Mouse (Mus musculus) monocyte, adult 2 months (primary cell): ENCODE results near the gene Zfp622.
A peak's percentile ranks its signal among the peaks of the same experiment; 100 is the strongest.

Experiments used
- DNase-seq, 2 experiments: peaks; one replicate each; pipeline ENCODE4 v3.0.0; 2022; ENCODE audit warnings: low spot score in 2 of 2, low read depth in 1 of 2

The Zfp622 gene

DNA sequence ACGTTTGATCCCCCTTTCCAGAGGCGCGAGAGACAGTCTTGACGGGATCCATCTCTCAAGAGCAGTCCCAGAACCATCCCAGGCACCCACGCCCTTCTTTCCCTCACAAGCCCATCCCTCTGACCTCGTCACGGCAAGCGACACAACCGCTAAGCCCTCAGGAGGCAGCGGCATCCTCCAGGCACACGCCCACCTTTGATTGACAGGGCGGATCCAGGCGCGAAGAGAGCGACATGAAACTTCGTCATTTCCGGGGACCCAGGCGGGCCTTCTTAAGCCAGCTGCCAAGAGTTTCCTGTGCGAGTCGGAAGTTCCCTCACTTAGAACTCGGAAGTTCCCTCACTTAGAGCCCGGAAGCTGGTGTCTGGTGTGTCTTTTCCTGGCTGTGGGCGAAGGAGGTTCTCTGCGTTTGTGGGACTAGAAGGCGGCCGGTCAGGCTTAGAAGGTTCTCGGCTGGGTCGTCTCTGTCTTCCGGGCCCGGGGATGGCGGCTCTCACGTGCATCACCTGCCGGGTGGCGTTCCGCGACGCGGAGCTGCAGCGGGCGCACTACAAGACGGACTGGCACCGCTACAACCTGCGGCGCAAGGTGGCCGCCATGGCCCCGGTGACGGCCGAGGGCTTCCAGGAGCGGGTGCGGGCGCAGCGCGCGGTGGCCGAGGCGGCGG lies at the start of gene Zfp622:
Gene Zfp622 (plus strand): TSS at position 300 of the 667 bp plus-strand sequence.
- peak; percentile 89 for DNase-seq

DNA sequence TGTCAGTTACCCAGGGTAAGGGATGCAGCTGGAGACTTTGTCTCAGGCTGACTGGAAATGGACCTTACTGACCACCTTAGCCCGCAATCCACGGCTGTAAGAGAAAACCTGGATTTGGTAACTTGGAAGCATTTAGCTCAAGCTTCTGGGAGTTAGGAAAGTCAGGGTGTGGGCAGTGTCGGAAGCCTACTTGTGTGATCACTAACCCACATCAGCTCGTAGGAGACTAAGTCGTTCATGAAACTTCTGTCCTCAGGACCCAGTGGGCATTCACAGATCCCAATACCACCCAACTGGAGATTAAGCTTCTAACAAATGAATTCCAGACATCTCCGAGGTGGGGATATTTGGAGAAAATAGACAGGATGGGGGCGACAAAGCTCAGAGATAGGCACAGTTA lies 49.8 kb upstream of the Zfp622 start:
- DNase-seq: no peak

DNA sequence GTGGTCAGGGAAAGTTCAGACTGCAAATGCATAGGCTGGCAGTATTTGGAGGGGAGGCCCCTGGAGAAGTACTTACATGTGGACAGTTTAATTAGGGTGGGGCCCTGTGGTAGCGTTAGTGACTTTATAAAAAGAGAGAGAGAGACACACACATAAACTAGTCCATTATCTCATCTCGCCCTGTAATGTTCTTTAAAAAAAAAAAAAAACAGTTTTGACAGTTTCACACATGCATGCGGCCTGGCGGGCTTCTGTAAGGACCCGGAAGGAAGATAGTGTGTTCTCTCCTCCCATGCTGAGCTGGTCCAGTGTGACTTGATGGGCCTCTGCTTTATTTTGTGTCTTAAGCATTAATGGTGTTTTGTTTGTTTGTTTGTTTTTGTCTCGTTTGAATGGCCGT lies 45.7 kb upstream of the Zfp622 start:
- no peak for DNase-seq

DNA sequence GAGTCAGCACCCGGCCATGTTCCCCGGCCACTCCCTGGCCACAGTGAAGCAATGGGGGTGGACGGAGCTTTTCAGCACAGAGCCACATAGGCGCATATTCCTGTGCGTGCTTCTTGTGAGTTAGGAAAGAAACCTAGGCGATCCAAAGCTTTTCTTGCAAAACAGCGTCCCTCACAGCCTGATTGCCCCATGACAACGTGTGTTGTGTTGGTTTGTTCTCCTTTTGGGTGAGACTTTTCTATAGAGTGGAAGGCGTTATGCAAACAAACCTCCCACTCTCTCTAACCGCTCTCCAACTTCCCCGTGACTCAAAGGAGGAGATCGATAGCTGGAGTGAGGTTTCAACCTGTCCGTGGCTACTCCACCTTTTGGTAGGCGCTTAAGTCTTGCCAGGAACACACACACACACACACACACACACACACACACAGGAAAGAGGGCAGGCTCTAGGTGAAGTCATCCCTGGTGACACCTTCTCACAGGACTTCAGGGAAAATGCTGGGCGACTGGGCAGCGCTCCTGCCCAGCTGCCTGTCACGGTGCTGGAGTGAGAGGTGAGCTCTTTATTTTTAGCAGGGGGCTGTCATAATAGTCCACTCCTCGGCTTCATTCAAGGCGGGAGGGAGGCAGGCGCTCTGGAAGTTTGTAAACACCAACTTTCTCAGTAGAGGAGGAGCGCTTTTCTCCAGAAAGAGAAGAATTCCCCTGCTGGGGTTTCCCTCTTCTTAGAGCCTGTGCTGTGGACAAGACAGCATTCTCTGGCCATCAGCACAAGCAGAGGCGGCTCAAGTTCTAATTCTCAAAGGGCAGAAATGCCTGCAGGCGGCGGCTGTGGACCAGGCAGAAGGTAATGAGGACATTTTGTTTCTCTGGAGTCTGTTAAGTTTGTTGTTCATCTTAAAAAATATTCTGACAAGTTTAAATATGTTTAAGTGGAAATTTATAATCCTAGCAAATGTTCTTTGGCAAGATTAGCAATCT lies 43.5 kb upstream of the Zfp622 start:
- peak; percentile 50 to 58 for DNase-seq

DNA sequence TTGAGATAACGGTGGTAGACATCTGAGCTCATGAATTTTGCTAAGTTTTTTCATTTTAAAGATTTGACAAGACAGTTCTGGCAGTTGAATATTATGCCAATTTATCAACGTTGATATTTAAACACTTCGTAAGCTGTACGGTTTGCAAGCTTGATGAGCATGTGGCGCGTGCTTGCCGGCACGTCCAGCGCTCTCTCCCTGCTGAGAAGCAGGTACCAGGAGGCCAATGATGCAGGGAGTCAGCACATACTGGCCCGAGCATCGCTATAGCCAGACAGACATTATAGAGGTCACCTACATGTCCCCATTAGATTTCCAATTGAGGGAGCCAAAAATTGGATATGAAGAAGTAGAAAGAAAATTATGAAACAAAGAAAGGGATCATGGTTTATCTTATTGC lies 42.7 kb upstream of the Zfp622 start:
- no peak for DNase-seq

DNA sequence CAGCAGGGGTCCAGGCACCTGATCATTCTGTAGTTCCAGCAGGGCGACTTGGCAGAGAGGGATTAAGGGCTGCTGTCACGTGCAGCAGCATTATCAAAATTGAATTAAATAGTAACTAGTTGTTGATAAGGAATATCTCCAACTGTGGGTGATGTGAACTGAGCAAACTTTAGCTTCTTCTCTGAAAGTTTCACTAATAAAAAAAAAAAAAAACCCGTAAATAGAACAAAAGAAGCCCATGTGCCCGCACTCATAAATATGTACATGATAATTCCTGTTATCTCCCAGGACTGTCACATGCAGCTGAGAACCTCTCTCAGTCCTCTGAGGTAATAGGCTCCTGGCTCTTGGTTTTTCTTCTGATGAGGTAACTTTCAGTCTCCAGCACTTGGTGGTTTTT lies 41.8 kb upstream of the Zfp622 start:
- no peak for DNase-seq

DNA sequence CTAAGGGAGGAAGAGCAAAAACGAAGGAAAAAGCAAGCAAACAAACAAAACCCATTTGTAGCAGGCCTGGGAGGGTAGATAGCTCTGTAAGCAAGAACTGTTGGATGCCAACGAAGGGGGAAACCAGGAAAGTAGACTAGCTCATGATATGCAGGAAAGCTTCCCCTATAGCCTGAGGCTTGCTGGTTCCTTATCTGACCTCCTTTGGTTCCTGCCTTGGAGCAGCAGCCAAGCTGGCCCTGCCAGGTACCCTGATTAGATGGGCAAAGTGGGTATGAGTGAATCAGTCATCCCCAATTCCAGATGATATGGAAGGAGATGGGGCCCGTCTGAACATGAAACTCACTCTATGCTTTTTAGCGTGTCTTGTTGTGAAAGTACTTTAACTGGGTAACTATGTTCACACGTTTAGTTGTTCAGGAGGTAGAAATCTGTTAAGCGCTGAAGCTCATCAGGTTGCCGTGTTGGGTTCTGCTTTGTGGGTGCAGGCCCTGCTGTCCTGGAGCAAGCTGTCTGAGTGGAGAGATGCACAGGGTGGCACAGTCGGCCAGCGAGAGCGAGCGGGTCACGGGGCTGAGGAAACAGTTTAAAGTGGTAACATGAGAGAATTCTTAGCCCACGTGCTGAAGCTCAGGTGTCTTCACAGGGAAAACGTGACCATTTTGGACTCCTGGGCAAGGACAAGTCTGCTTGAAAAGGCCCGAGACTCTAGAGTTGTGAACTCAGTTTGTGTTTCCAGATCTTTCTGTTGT lies 40.6 kb upstream of the Zfp622 start:
- no peak for DNase-seq

DNA sequence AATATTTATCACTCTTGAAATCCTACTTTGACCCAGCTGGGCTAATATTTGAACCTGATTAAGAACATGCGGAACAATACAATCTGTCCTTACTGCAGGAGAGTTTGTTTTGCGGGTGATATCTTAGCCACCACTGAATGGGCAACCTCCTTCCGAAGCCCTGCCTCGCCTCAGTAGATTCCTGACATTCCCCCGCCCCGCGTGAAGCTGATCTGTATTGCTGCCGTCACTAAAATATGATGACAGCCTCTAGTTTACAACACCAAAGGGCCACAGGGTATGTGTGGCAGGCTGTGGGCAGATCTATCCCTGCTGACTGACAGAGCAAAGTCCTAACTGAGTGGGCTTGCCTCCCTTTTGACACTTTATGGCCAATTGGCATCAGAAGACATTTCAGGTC lies 38.9 kb upstream of the Zfp622 start:
- DNase-seq: no peak

DNA sequence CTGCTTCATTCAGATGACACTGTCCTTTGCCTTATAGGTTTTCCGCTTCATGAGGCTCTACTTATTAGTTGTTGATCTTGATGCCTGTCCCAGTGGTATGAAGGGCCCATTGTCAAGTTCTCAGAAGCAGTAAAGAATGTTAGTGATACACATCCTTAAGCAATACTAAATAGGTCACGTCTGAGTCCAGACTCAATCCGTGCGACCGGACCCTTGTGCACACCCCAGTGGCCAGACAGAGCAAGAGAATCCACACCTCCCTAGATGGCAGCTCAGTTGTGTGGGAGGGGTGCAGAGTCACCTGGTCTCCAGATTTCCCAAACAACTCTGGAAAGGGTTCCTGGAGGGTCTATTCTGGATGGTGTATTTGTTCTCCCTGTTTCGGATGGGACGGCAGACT lies 37.7 kb upstream of the Zfp622 start:
- no peak for DNase-seq

DNA sequence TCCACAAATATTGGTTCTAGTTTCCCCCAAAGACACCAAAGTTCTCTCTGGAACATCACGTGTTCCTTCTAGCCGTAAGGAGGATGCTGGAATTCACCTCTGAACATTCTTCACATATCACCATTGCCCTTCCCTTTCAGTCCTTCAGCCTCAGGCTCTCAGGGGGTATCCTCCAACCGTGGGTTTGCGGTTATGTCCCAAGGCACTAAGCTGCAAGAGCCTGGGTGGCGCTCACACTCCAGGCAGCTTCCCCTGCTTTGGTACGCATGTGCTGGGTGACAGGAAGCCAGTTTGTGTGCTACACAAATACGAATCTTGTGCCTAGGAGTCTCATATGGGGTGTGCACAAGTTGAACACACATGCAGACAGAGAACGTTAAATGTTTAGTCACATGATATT lies 36.8 kb upstream of the Zfp622 start:
- no peak for DNase-seq

DNA sequence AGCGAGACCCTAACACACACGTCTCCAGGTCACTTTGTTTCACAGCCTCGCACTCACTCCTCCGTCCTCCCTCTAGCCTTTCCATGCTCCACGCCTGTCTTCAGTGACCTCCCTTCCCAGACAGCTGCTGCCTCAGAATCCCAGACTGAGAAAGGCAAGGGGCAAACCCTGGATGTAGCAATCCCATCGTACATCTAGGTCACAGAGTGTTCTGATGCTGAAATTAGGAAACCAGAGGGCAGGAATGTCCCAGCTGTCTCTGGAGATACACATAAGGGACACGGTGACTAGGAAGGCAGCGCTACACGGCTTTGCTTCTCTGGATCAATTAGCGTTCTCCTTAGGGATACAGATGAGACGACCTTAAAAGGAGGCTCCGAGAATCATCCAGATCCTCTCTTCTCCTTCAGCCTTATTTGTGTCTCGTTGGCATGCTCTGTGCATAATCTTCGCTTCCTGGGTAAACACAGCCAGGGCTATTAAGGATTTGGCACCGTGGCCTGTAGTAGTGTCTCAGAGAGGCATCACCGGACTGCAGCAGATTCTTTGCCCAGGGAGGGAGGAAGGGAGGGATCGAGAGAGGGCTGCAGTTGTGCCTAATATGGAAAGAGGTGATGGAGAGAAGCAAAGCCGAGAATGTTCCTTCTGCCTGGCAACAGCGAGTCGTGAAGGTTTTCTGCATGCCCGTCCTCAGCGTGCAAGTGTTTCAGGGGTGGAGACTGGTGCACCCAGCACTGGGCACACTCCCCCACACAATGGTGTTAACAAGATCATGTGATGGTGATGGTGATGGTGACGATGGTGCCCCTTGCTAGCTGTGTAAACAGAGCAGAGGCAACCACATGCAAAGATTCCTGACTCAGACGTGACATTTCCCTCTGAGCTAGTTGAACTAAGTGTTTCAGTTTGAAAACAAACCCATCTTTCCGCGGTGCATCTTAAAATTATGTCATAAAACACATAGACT lies 35.6 kb upstream of the Zfp622 start:
- DNase-seq: no peak

DNA sequence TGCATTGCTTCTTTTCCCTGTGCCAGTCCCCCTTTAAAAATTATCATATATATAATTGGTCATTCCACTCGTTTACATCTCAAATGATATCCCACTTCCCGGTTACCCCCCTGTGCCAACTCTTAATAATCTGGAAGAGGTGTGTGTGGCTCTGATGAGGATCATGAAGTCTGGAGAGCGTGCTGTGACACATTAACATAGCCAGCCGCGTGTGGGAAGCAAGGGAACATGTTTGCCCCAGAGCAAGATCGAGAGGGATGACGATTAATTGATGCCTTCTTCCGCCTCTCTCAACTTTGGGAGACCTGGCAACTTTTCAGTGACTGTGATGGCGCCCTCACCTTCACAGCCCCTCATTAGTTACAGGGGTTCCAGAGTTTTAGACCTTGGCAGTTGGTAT lies 34.5 kb upstream of the Zfp622 start:
- no peak for DNase-seq

DNA sequence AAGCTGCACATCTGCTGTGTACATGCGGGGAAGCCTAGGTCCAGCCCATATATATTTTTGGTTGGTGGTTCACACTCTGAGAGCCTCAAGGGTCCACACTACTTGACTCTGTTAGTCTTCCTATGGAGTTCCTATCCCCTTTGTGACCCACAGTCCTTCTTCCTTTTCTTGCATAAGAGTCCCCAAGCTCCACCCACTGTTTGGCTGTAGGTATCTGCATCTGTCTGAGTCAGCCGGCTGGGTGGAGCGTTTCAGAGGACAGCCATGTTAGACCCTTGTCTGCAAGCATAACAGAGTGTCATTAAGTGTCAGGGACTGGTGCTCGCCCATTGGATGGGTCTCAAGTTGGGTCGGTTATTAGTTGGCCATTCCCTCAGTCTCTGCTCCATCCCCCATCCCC lies 33.6 kb upstream of the Zfp622 start:
- DNase-seq: no peak

DNA sequence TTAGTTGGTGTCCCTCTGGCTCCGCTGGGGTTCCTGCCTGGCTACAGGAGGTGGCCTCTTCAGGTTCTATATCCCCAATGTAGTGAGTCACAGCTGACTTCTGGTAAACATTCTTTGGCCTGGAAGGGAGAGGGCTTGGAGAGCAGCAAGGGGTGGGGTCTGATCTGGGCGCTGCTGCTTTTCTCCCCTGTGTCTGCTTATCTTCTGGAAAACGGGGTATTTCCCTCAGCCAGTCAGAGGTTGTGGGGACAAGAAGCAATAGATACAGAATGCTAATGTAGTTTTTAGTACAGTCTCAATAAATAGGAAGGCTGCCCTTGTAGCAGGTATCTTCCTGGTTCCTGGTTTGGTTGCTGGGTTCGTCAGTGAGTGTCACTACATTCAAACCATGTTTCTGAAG lies 33.1 kb upstream of the Zfp622 start:
- no peak for DNase-seq

DNA sequence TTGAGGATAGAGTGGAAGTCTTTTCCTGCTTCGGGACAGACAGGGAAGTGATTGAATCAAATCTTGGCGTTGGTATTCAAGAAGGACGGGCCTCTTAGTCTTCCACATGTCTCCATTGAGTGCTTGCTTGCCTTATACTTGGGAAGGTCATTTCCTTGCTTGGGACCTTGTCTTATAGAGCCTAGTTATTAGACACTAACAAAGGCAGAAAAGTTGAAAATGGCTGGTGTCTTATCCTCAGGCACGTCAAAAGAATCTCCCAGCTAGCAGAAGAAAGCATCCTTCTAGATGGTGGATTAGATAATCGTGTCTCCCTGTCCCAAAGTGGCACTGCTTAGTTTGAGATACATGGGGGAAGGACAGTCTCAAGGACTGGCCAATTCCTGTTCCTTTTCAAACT lies 28.2 kb upstream of the Zfp622 start:
- no peak for DNase-seq

DNA sequence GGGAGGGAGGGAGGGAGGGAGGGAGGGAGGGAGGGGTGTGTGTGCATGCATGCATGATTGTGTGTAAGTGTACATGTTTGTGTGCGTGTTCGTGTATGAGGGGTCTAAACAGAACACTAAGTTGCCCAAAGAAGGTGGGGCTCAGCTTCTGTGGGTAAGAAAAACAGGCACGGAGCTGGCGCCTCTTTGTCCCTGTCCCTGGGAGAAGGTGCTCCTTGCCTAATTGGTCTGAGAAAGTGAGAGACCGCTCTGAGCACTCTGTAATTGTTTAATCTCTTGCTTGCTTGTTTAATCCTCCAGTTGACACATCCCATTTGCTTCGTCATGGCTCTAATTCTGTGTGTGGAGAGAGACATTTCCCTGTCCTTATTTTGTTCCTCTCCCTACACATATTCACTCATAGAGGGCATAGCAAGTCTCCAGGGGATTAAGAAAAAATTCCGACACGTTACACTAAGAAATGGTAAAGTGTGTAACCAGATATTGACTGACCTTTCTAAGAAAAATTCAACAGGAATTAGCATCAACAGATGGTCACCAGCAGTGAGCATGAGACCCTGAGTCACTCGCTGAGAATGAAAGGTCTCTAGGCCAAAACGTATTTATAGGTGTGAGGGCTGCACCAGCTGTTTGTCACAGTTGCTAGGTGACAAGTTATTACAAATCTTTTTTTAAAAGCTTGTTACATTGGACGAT lies 27.6 kb upstream of the Zfp622 start:
- DNase-seq: no peak

DNA sequence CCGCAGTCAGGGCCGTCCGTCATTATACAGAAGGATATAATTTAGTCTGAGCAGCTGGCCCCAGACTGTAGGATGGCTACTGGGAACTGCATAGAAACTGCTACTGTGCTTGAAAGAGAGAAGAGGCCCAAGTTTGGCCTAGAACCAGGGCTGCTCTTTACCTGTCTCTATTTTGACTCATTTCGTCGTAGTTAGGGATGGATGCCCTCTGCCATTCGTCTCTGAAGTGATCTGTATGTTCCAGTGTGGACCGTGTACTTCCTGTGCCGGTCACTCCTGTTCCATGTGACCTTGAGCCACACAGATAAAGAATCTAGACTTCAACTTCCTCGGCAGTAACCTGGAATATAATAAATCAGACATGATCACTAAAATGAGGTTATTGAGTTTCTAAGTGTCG lies 26.5 kb upstream of the Zfp622 start:
- no peak for DNase-seq

DNA sequence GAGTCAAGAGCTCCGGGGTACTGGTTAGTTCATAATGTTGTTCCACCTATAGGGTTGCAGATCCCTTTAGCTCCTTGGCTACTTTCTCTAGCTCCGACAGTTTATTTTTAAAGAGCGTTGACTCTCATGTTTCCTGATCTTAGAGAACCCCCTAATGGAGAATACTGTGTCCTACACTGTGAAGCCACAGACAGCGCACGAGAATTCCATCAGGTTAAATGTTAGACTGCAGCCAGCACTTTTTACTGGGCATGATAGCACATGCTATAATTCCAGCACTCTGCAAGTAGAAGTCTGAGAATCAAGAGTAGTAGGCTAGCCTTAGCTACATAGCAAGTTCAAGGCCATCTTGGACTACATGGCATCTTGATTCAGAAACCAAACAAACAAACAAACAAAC lies 24.8 kb upstream of the Zfp622 start:
- no peak for DNase-seq

DNA sequence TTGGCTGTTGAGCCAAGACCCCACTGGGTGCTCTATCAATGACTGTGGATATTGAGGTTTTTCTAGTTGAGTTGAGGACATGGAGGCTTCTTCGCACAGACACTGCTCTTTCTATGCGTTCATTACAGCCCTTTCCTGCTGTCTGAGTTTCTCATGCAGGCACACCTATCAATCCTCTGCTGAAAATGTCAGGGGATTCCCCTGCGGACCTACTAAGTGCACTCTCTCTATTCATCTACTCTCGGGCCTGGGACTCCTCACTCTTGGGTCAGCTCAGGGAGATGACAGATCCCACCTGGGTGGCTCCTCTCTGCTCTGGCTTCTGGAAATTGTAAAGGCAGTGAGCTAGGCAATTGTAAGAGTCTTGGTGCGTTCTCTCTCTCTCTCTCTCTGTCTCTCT lies 23.9 kb upstream of the Zfp622 start:
- no peak for DNase-seq

DNA sequence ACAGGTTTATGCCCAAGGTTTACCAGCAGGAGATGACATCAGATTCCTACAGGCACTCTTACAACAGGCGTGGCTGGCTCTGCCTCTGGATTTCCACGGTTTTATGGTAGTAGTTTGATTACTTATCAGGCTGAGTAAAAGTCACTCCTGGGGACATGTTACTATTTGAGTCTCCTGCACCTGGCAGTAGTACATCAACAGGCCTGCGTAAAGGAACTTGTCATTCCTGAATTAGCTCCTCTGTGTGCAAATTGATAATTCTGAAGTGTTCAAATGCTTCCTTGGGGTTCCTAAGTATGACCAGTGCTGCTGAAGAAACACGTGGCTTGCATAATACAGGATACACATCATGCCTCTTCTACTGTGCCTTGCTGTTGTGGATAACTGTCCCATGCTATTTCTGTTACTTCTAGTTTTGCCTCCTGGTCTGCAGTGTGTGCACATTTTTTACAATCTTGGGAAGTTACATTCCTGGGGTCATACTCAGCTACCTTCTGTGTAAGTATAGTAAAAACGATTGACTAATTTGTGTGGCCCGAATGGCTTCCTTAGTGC lies 17.9 kb upstream of the Zfp622 start:
- DNase-seq: no peak
